Mouse (Mus musculus): ENCODE data around the gene Mad2l2. TPM values are rescaled to one million over a fixed set of nuclear protein-coding genes. Genes with fewer than 3 reads are reported as not detected.

Mad2l2 gene
- polyA plus RNA-seq, 1 experiment from 2014 or later = 44.7 TPM

GRCm38 (mm10) chr4:148147714-148148113 lies 17.5 kb downstream of the Mad2l2 start:
- peaks cover 19% of the 10 kb centered on the region for H3K4me1 ChIP-seq (replicated peaks; ENCODE audit: control insufficient read depth, insufficient read depth, low read length)
- peaks cover 8% of the 10 kb centered on the region for H3K36me3 ChIP-seq (ENCODE audit: control insufficient read depth, insufficient read depth, low read length)
- H3K9ac ChIP-seq (ENCODE audit: low read depth, low read length) = no peak overlapping the region
- no peak overlapping the region for H3K4me2 ChIP-seq
- H3K27ac ChIP-seq (ENCODE audit: low read depth, low read length) = no peak overlapping the region
- H3K9me3 ChIP-seq (ENCODE audit: control insufficient read depth, low read length) = no peaks in the 10 kb centered on the region
- DNase-seq (ENCODE audit: low spot score) (no peak), ATAC-seq (replicated peaks; ENCODE audit: low FRiP score) (no peak)
- whole genome bisulfite sequencing = 90% methylated on average over 2 of the region's 2 CpGs
- no peak overlapping the region for H3K4me3 ChIP-seq (ENCODE audit: low read depth, low read length)
- H3K27me3 ChIP-seq (replicated peaks; ENCODE audit: control insufficient read depth, insufficient read depth, low read length) = no peaks in the 10 kb centered on the region

- 35% methylated on average over 12 of the region's 12 CpGs for WGBS
- Histone ChIP-seq H3K9me3 (ENCODE audit: control insufficient read depth, low read length) (no peaks in the 10 kb centered on the region), H3K4me2 (peak overlapping the region; percentile 98), H3K4me1 (replicated peaks; ENCODE audit: control insufficient read depth, insufficient read depth, low read length) (peaks cover 19% of the 10 kb centered on the region), H3K4me3 (ENCODE audit: low read depth, low read length) (peak overlapping the region; percentile 17; the same call in 1 of the 2 replicates), H3K27ac (ENCODE audit: low read depth, low read length) (peak overlapping the region; percentile 34; the same call in 1 of the 2 replicates), H3K27me3 (replicated peaks; ENCODE audit: control insufficient read depth, insufficient read depth, low read length) (no peaks in the 10 kb centered on the region), H3K9ac (ENCODE audit: low read depth, low read length) (peak overlapping the region; percentile 44), H3K36me3 (ENCODE audit: control insufficient read depth, insufficient read depth, low read length) (peaks cover 8% of the 10 kb centered on the region)
- ATAC-seq (replicated peaks; ENCODE audit: low FRiP score) = no peak
- no peak for DNase-seq (ENCODE audit: low spot score)
Observed at GRCm38 (mm10) chr4:148149540-148149939, 19.4 kb downstream of the Mad2l2 start.

GRCm38 (mm10) chr4:148150242-148150641 lies 20.1 kb downstream of the Mad2l2 start:
- Histone ChIP-seq H3K4me1 (replicated peaks; ENCODE audit: control insufficient read depth, insufficient read depth, low read length) (peaks cover 19% of the 10 kb centered on the region), H3K27me3 (replicated peaks; ENCODE audit: control insufficient read depth, insufficient read depth, low read length) (no peaks in the 10 kb centered on the region), H3K4me2 (peak overlapping the region; percentile 98), H3K9ac (ENCODE audit: low read depth, low read length) (peak overlapping the region; percentile 44), H3K27ac (ENCODE audit: low read depth, low read length) (peak overlapping the region; percentile 34), H3K4me3 (ENCODE audit: low read depth, low read length) (no peak overlapping the region), H3K9me3 (ENCODE audit: control insufficient read depth, low read length) (no peaks in the 10 kb centered on the region), H3K36me3 (ENCODE audit: control insufficient read depth, insufficient read depth, low read length) (peaks cover 6% of the 10 kb centered on the region)
- DNase-seq (ENCODE audit: low spot score) (no peak), ATAC-seq (replicated peaks; ENCODE audit: low FRiP score) (no peak)
- WGBS = 40% methylated on average over 7 of the region's 7 CpGs

GRCm38 (mm10) chr4:148150953-148151266 lies 20.7 kb downstream of the Mad2l2 start:
- H3K4me3 ChIP-seq (ENCODE audit: low read depth, low read length) = peak overlapping the region; percentile 78
- H3K27me3 ChIP-seq (replicated peaks; ENCODE audit: control insufficient read depth, insufficient read depth, low read length) = no peaks in the 10 kb centered on the region
- no peak for DNase-seq (ENCODE audit: low spot score)
- H3K36me3 ChIP-seq (ENCODE audit: control insufficient read depth, insufficient read depth, low read length) = peaks cover 1% of the 10 kb centered on the region; the same call in 1 of the 2 replicates
- WGBS = 22% methylated on average over 3 of the region's 3 CpGs
- H3K27ac ChIP-seq (ENCODE audit: low read depth, low read length) = peak overlapping the region; percentile 89
- no peaks in the 10 kb centered on the region for H3K9me3 ChIP-seq (ENCODE audit: control insufficient read depth, low read length)
- peak overlapping the region; percentile 86 for H3K9ac ChIP-seq (ENCODE audit: low read depth, low read length)
- no peak for ATAC-seq (replicated peaks; ENCODE audit: low FRiP score)
- peak overlapping the region; percentile 98 for H3K4me2 ChIP-seq
- peaks cover 19% of the 10 kb centered on the region for H3K4me1 ChIP-seq (replicated peaks; ENCODE audit: control insufficient read depth, insufficient read depth, low read length)

- H3K4me3 ChIP-seq (ENCODE audit: low read depth, low read length) = peak within 1 kb of the TSS; percentile 78
- DNase-seq (ENCODE audit: low spot score) (peak; percentile 79), ATAC-seq (replicated peaks; ENCODE audit: low FRiP score) (peak; percentile 89)
- H3K9ac ChIP-seq (ENCODE audit: low read depth, low read length) = peak within 1 kb of the TSS; percentile 86
- no peaks in the 10 kb centered on the region for H3K9me3 ChIP-seq (ENCODE audit: control insufficient read depth, low read length)
- WGBS = 1% methylated on average over 64 of the region's 67 CpGs
- no peaks in the 10 kb centered on the region for H3K27me3 ChIP-seq (replicated peaks; ENCODE audit: control insufficient read depth, insufficient read depth, low read length)
- no peaks in the 10 kb centered on the region for H3K36me3 ChIP-seq (ENCODE audit: control insufficient read depth, insufficient read depth, low read length)
- peak within 1 kb of the TSS; percentile 98 for H3K4me2 ChIP-seq
- peak within 1 kb of the TSS; percentile 89 for H3K27ac ChIP-seq (ENCODE audit: low read depth, low read length)
- peaks cover 19% of the 10 kb centered on the region for H3K4me1 ChIP-seq (replicated peaks; ENCODE audit: control insufficient read depth, insufficient read depth, low read length)
Observed at GRCm38 (mm10) chr4:148151267-148152168, 21.3 kb downstream of the Mad2l2 start, which contains the start of gene Fbxo6. Gene Fbxo6 (minus strand): TSS chr4:148152140.

GRCm38 (mm10) chr4:148152547-148152946 lies 22.4 kb downstream of the Mad2l2 start:
- no peak overlapping the region for H3K27ac ChIP-seq (ENCODE audit: low read depth, low read length)
- H3K4me2 ChIP-seq = no peak overlapping the region; the same call in 1 of the 2 replicates
- ATAC-seq (replicated peaks; ENCODE audit: low FRiP score) = no peak
- no peaks in the 10 kb centered on the region for H3K27me3 ChIP-seq (replicated peaks; ENCODE audit: control insufficient read depth, insufficient read depth, low read length)
- DNase-seq (ENCODE audit: low spot score) = no peak
- H3K4me1 ChIP-seq (replicated peaks; ENCODE audit: control insufficient read depth, insufficient read depth, low read length) = peaks cover 19% of the 10 kb centered on the region
- H3K9ac ChIP-seq (ENCODE audit: low read depth, low read length) = no peak overlapping the region
- H3K9me3 ChIP-seq (ENCODE audit: control insufficient read depth, low read length) = no peaks in the 10 kb centered on the region
- no peaks in the 10 kb centered on the region for H3K36me3 ChIP-seq (ENCODE audit: control insufficient read depth, insufficient read depth, low read length)
- 90% methylated on average over 5 of the region's 5 CpGs for WGBS
- no peak overlapping the region; the same call in 1 of the 2 replicates for H3K4me3 ChIP-seq (ENCODE audit: low read depth, low read length)

GRCm38 (mm10) chr4:148154006-148154405 lies 23.8 kb downstream of the Mad2l2 start:
- no peak overlapping the region for H3K4me2 ChIP-seq

GRCm38 (mm10) chr4:148154982-148155381 lies 24.8 kb downstream of the Mad2l2 start:
- Histone ChIP-seq H3K9ac (ENCODE audit: low read depth, low read length) (no peak overlapping the region), H3K27me3 (replicated peaks; ENCODE audit: control insufficient read depth, insufficient read depth, low read length) (no peaks in the 10 kb centered on the region; the same call in 1 of the 2 replicates), H3K4me2 (no peak overlapping the region), H3K36me3 (ENCODE audit: control insufficient read depth, insufficient read depth, low read length) (no peaks in the 10 kb centered on the region), H3K27ac (ENCODE audit: low read depth, low read length) (no peak overlapping the region), H3K4me3 (ENCODE audit: low read depth, low read length) (no peak overlapping the region), H3K4me1 (replicated peaks; ENCODE audit: control insufficient read depth, insufficient read depth, low read length) (peaks cover 20% of the 10 kb centered on the region), H3K9me3 (ENCODE audit: control insufficient read depth, low read length) (no peaks in the 10 kb centered on the region)
- ATAC-seq (replicated peaks; ENCODE audit: low FRiP score) (no peak), DNase-seq (ENCODE audit: low spot score) (no peak)
- 56% methylated on average over 3 of the region's 3 CpGs for WGBS

More at GRCm38 (mm10) chr4:148154006-148154405, 23.8 kb downstream of the Mad2l2 start:
- Histone ChIP-seq H3K27ac (ENCODE audit: low read depth, low read length) (no peak overlapping the region), H3K9ac (ENCODE audit: low read depth, low read length) (no peak overlapping the region), H3K9me3 (ENCODE audit: control insufficient read depth, low read length) (no peaks in the 10 kb centered on the region), H3K36me3 (ENCODE audit: control insufficient read depth, insufficient read depth, low read length) (no peaks in the 10 kb centered on the region), H3K27me3 (replicated peaks; ENCODE audit: control insufficient read depth, insufficient read depth, low read length) (no peaks in the 10 kb centered on the region; the same call in 1 of the 2 replicates), H3K4me1 (replicated peaks; ENCODE audit: control insufficient read depth, insufficient read depth, low read length) (peaks cover 24% of the 10 kb centered on the region), H3K4me3 (ENCODE audit: low read depth, low read length) (no peak overlapping the region)
- DNase-seq (ENCODE audit: low spot score) (no peak), ATAC-seq (replicated peaks; ENCODE audit: low FRiP score) (no peak)
- 90% methylated on average over 4 of the region's 4 CpGs for WGBS
